Mouse (Mus musculus) cerebellum, adult 2 months (tissue): ENCODE measurements at regions not wholly inside any gene's neighbourhood (a gene's known extent, or its start where the extent isn't known, plus 50 kb on each side); places are given as distances from the start of the nearest gene placed in this dataset.

Experiments used
- DNase-seq, 2 experiments: peaks; one replicate each; pipeline ENCODE4 v3.0.0; 2021
- H3K27ac ChIP-seq: fragments of 200-500 bp; 2 replicates; pipeline ENCODE4 v1.5.1; 2012; ENCODE audit warnings: low read length, control low read depth, inconsistent platforms; ENCODE audit not compliant: insufficient read depth
- H3K27me3 ChIP-seq: fragments of 200-500 bp; 2 replicates; pipeline ENCODE4 v1.6.1; 2012; ENCODE audit warnings: inconsistent platforms, mild to moderate bottlenecking, low read length, moderate library complexity; ENCODE audit not compliant: control insufficient read depth, insufficient read depth
- H3K4me1 ChIP-seq: fragments of 200-500 bp; 2 replicates; pipeline ENCODE4 v1.6.1; 2011; ENCODE audit warnings: low read length; ENCODE audit not compliant: control insufficient read depth, insufficient read depth
- H3K4me3 ChIP-seq: fragments of 200-500 bp; replicated peaks from 2 replicates; pipeline ENCODE3; 2011; ENCODE audit warnings: mild to moderate bottlenecking, low read depth, low read length, control low read depth; ENCODE audit not compliant: insufficient read depth
- CTCF ChIP-seq: fragments of 200-500 bp; IDR thresholded peaks from 2 replicates; pipeline ENCODE4 v1.5.1; 2011; ENCODE audit warnings: low read depth, mild to moderate bottlenecking, control low read depth, low read length, moderate library complexity, borderline replicate concordance; ENCODE audit not compliant: insufficient read depth
- POLR2A ChIP-seq: fragments of 200-500 bp; IDR thresholded peaks from 2 replicates; pipeline ENCODE4 v1.6.1; 2011; ENCODE audit warnings: low read length, control low read depth, borderline replicate concordance; ENCODE audit not compliant: insufficient read depth
- WGBS: fragments of 180-500 bp; shearing (Covaris S2); methylation state at CpG from one replicate; pipeline ENCODE4 v1.1.7; 2018; 5-methylcytosine and 5-hydroxymethylcytosine counted together

DNA sequence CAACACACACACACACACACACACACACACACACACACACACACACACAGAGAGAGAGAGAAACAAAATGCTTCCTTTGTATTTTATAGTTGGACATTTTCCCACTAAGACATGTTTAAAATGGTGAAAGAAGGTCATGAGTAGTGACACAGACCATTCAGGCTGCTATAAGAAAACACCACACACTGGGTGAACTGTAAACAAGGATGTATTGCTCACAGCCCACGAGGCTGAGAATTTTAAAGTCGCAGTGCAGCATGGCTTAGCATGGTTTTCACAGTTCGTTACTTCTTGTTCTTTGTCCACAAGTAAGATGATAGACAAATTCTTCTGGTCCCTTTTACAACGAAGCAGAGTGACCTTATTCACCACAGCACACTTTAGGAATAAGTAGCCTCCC, 124.6 kb upstream of the Igbp1b start:
- DNase-seq = no peak
- Histone ChIP-seq H3K4me1 (no peaks in the 10 kb centered on the region), H3K27me3 (no peaks in the 10 kb centered on the region), H3K4me3 (no peak overlapping the region), H3K27ac (no peak overlapping the region)
- no peak for TF ChIP-seq POLR2A
- TF ChIP-seq CTCF = no peak
- 31% methylated on average over 4 of the region's 4 CpGs for WGBS

GRCm38 (mm10) chr6:138782470-138782869, 124.1 kb upstream of the Igbp1b start:
- no peak overlapping the region for H3K27ac ChIP-seq
- no peaks in the 10 kb centered on the region for H3K27me3 ChIP-seq
- no peak overlapping the region for H3K4me3 ChIP-seq
- no peak for TF ChIP-seq CTCF
- no peak for TF ChIP-seq POLR2A
- no peak for DNase-seq
- WGBS = 81% methylated on average over 4 of the region's 4 CpGs
- no peaks in the 10 kb centered on the region for H3K4me1 ChIP-seq

DNA sequence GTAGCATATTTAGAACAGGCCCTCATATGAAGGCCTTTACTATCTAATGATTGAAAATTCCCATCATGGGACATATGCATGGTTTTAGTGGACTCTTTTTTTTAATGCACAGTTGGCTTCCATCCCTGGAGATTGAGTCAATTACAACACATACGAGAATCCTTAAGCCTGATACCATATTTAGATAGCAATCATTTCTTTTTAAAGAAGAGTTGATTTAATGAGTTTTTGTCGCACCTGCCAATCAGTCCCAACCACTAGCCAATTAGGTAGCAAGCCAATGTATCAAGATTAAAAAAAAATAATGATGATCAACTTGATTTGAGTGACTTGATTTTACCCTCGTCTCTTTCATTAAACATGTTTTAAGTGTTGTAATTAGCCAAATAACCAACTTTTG, 103.6 kb upstream of the Igbp1b start:
- Histone ChIP-seq H3K27ac (no peak overlapping the region), H3K27me3 (no peaks in the 10 kb centered on the region)
- WGBS = 79% methylated on average over 3 of the region's 3 CpGs

GRCm38 (mm10) chr6:138754955-138755303, 96.6 kb upstream of the Igbp1b start:
- no peak for TF ChIP-seq CTCF
- Histone ChIP-seq H3K4me1 (no peaks in the 10 kb centered on the region), H3K27ac (no peak overlapping the region), H3K4me3 (no peak overlapping the region), H3K27me3 (no peaks in the 10 kb centered on the region)
- no peak for DNase-seq
- WGBS = 54% methylated on average over 5 of the region's 5 CpGs

More for the DNA sequence above, 103.6 kb upstream of the Igbp1b start:
- TF ChIP-seq POLR2A (no peak), CTCF (no peak)
- Histone ChIP-seq H3K4me1 (no peaks in the 10 kb centered on the region), H3K4me3 (no peak overlapping the region)
- no peak for DNase-seq

- DNase-seq = no peak
- H3K27ac ChIP-seq = no peak overlapping the region
- WGBS = 52% methylated on average over 2 of the region's 2 CpGs
- H3K4me1 ChIP-seq = no peaks in the 10 kb centered on the region
- no peaks in the 10 kb centered on the region for H3K27me3 ChIP-seq
- TF ChIP-seq CTCF (no peak), POLR2A (no peak)
- no peak overlapping the region for H3K4me3 ChIP-seq
These were observed 96.1 kb upstream of the Igbp1b start for GRCm38 (mm10) chr6:138754302-138754954.

DNA sequence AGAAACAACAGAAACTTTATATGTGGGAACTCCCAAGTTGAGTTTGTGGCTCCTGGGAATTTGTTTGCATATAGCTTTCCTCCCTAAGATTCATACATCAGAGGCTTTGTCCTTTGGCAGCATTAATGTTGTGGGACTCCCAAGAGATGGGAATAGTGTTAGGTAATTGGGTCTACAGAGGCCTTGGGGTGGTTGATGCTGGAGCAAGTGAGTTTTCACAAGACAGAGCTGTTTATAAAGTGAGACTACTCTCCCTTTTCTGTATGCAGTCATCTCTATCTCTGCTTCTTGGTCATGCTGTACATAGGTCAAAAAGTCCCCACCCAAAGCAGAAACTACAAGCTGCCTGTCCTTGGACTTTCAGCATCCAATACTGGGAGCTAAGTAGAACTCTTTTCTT, 59.4 kb upstream of the Igbp1b start:
- no peak overlapping the region for H3K27ac ChIP-seq
- H3K4me1 ChIP-seq = no peaks in the 10 kb centered on the region
- no peak for TF ChIP-seq POLR2A
- no peak for TF ChIP-seq CTCF

More for the DNA sequence above, 59.4 kb upstream of the Igbp1b start:
- no peaks in the 10 kb centered on the region for H3K27me3 ChIP-seq
- H3K4me3 ChIP-seq = no peak overlapping the region
- DNase-seq = no peak
